Mouse (Mus musculus) liver, adult 2 months (tissue): ENCODE measurements around the gene Nhlrc4. TPM values are rescaled to one million over a fixed set of nuclear protein-coding genes. Genes with fewer than 3 reads are reported as not detected.

ENCODE experiments used
- DNase-seq: peaks from one replicate; pipeline ENCODE4 v3.0.0-alpha.2; 2011; ENCODE audit warnings: low read depth, low spot score; ENCODE audit errors: extremely low read depth
- H3K27ac ChIP-seq: fragments of 200-500 bp; replicated peaks from 2 replicates; pipeline ENCODE4 v1.5.1; 2012; ENCODE audit warnings: low read depth, mild to moderate bottlenecking, control low read depth, inconsistent platforms, low read length; ENCODE audit not compliant: insufficient read depth
- H3K27me3 ChIP-seq: fragments of 200-500 bp; 2 replicates; pipeline ENCODE4 v1.6.1; 2012; ENCODE audit warnings: mild to moderate bottlenecking, moderate library complexity, low read length, inconsistent platforms; ENCODE audit not compliant: control insufficient read depth, insufficient read depth
- H3K36me3 ChIP-seq: fragments of 200-500 bp; 2 replicates; pipeline ENCODE4 v1.6.1; 2012; ENCODE audit warnings: low read length, inconsistent platforms; ENCODE audit not compliant: control insufficient read depth, insufficient read depth
- H3K4me1 ChIP-seq: fragments of 200-500 bp; 2 replicates; pipeline ENCODE4 v1.6.1; 2011; ENCODE audit warnings: low read length; ENCODE audit not compliant: control insufficient read depth, insufficient read depth
- H3K4me3 ChIP-seq: fragments of 200-500 bp; 2 replicates; pipeline ENCODE4 v1.5.1; 2011; ENCODE audit warnings: low read depth, mild to moderate bottlenecking, control low read depth, low read length, moderate library complexity; ENCODE audit not compliant: insufficient read depth
- H3K79me2 ChIP-seq: fragments of 200-500 bp; 2 replicates; pipeline ENCODE4 v1.6.1; 2012; ENCODE audit warnings: inconsistent platforms, mild to moderate bottlenecking, low read length, moderate library complexity; ENCODE audit not compliant: control insufficient read depth, insufficient read depth
- H3K9ac ChIP-seq: fragments of 200-500 bp; 2 replicates; pipeline ENCODE4 v1.6.1; 2012; ENCODE audit warnings: low read depth, mild to moderate bottlenecking, control low read depth, inconsistent platforms, low read length
- CTCF ChIP-seq: fragments of 200-500 bp; IDR thresholded peaks from 2 replicates; pipeline ENCODE4 v1.5.1; 2011; ENCODE audit warnings: low read depth, low read length, control low read depth
- POLR2A ChIP-seq: fragments of 200-500 bp; IDR thresholded peaks from 2 replicates; pipeline ENCODE4 v1.6.1; 2011; ENCODE audit warnings: low read length, control low read depth; ENCODE audit not compliant: insufficient read depth; ENCODE audit errors: extremely low read depth
- WGBS: fragments of 180-500 bp; shearing (Covaris S2); methylation state at CpG from one replicate; pipeline ENCODE4 v1.1.7; 2018; 5-methylcytosine and 5-hydroxymethylcytosine counted together
- polyA plus RNA-seq: library from polyadenylated mRNA; depleted of rRNA; stranded (reverse); fragments of >200 nt; gene quantifications from 2 replicates; pipeline ENCODE4 v1.2.3, GENCODE M21; 2012; rRNA removed
- total RNA-seq: library from RNA; depleted of rRNA; stranded (reverse); fragments of >200 nt; gene quantifications from 2 replicates; pipeline ENCODE4 v1.2.3, GENCODE M21; 2014; rRNA removed

Nhlrc4 gene
- total and polyA plus RNA-seq, 2 experiments = 0.04 to 1.2 TPM

DNA sequence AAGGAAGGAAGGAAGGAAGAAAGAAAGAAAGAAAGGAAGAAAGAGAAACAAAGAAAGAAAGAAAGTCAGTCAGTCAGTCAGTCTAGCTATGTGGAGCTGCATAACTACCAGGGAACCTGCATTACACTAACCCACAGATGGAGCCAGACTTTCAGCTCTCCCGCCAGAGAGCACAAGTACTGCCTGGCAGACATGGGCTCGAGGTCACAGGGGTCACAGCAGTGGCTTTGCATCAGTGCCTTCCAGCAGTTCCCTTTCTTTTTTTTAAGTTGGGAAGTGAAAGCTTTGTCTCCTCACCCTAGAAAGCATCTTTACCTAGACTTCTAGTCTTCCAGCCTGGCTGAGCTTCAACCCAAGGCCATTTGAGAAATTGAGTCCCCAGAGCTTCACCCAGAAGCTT is 49.3 kb downstream of the Nhlrc4 start:
- DNase-seq = peak; percentile 58
- Histone ChIP-seq H3K4me3 (no peak overlapping the region), H3K27me3 (no peaks in the 10 kb centered on the region), H3K4me1 (no peaks in the 10 kb centered on the region; the same call in 1 of the 2 replicates), H3K36me3 (peaks cover under 1% of the 10 kb centered on the region; the same call in 1 of the 2 replicates), H3K79me2 (peaks cover 12% of the 10 kb centered on the region; the same call in 1 of the 2 replicates), H3K27ac (no peak overlapping the region), H3K9ac (no peak overlapping the region)
- TF ChIP-seq CTCF (0 out of 2 replicates have a peak, but pooled peaks have one; percentile 15), POLR2A (no peak)
- 12% methylated on average over 2 of the region's 2 CpGs for WGBS

DNA sequence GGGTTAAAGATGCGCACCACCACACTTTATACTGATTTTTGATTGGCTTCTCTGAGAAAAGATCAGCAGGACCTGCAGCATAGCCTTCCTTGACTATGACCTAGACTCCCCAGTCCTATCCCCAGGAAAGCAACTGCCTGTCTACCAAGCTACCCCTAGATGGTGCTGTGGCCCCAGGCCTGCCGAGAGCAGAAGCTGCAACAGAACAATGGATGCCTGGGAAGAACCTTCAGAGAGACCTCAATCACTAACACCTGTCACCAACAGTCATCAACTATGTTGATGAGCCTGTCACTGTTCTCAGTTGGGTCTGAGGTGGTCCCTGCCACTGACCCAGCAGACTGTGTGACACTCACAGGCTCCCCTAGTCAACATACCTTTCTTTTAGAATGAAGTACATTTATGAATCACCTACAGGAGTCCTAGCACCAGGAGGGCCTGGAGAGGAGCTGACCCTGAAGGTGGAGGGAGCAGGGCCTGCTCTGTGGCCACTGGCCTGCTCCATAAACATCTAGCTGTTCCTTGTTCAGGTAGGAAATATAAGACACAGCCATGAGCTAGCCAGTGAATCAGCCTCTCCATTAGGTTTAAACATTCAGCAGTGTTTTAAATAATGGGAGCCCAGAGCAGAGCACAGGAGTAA is 50.7 kb downstream of the Nhlrc4 start:
- Histone ChIP-seq H3K27ac (no peak overlapping the region), H3K4me1 (no peaks in the 10 kb centered on the region; the same call in 1 of the 2 replicates), H3K9ac (no peak overlapping the region), H3K4me3 (no peak overlapping the region), H3K79me2 (peaks cover 10% of the 10 kb centered on the region; the same call in 1 of the 2 replicates), H3K36me3 (peaks cover 6% of the 10 kb centered on the region; the same call in 1 of the 2 replicates), H3K27me3 (no peaks in the 10 kb centered on the region)
- TF ChIP-seq POLR2A (no peak), CTCF (peak; percentile 99)
- DNase-seq = peak; percentile 55
- 42% methylated on average over 2 of the region's 2 CpGs for WGBS

Other genes starting within 250 kb of the Nhlrc4 start
Only the 30 nearest of the 32 such genes appear.
- 1.0 and 2.1 TPM in 2 replicates for gene Rpusd1, start 217.3 kb downstream of the Nhlrc4 start, total RNA-seq
- 7.3 and 9.0 TPM in 2 replicates for gene Rpusd1, start 217.3 kb downstream of the Nhlrc4 start, polyA plus RNA-seq
- not detected in 2 replicates for gene Mslnl, start 208.9 kb downstream of the Nhlrc4 start, total RNA-seq
- not detected in 2 replicates for gene Mslnl, start 208.9 kb downstream of the Nhlrc4 start, polyA plus RNA-seq
- 0.34 and 0.74 TPM in 2 replicates for gene Msln, start 190.6 kb downstream of the Nhlrc4 start, total RNA-seq
- gene Msln, start 190.6 kb downstream of the Nhlrc4 start, polyA plus RNA-seq = 1.1 and 2.0 TPM in 2 replicates
- gene Narfl, start 171.2 kb downstream of the Nhlrc4 start, total RNA-seq = 14.9 and 20.6 TPM in 2 replicates
- gene Narfl, start 171.2 kb downstream of the Nhlrc4 start, polyA plus RNA-seq = 19.4 and 22.5 TPM in 2 replicates
- 6.0 and 6.7 TPM in 2 replicates for gene Haghl, start 159.3 kb downstream of the Nhlrc4 start, total RNA-seq
- 11.2 and 14.1 TPM in 2 replicates for gene Haghl, start 159.3 kb downstream of the Nhlrc4 start, polyA plus RNA-seq
- not detected in 2 replicates for gene Ccdc78, start 158.4 kb downstream of the Nhlrc4 start, total RNA-seq
- gene Ccdc78, start 158.4 kb downstream of the Nhlrc4 start, polyA plus RNA-seq = 0.06 TPM in 1 of 2 replicates, not detected in the other
- gene Fam173a, start 152.1 kb downstream of the Nhlrc4 start, total RNA-seq = 55.0 and 69.3 TPM in 2 replicates
- 89.3 and 106 TPM in 2 replicates for gene Fam173a, start 152.1 kb downstream of the Nhlrc4 start, polyA plus RNA-seq
- gene AC134908.4, start 149.3 kb downstream of the Nhlrc4 start, total RNA-seq = 0.28 and 0.54 TPM in 2 replicates
- 0.35 and 0.37 TPM in 2 replicates for gene AC134908.4, start 149.3 kb downstream of the Nhlrc4 start, polyA plus RNA-seq
- 11.7 and 22.2 TPM in 2 replicates for gene Metrn, start 147.8 kb downstream of the Nhlrc4 start, total RNA-seq
- 21.6 and 37.1 TPM in 2 replicates for gene Metrn, start 147.8 kb downstream of the Nhlrc4 start, polyA plus RNA-seq
- 0.07 TPM in 1 of 2 replicates, not detected in the other for gene Fbxl16, start 135.9 kb downstream of the Nhlrc4 start, total RNA-seq
- gene Fbxl16, start 135.9 kb downstream of the Nhlrc4 start, polyA plus RNA-seq = 0.12 and 0.33 TPM in 2 replicates
- gene Wdr24, start 121.3 kb downstream of the Nhlrc4 start, total RNA-seq = 13.3 and 15.6 TPM in 2 replicates
- 23.9 and 24.8 TPM in 2 replicates for gene Wdr24, start 121.3 kb downstream of the Nhlrc4 start, polyA plus RNA-seq
- gene Jmjd8, start 116.1 kb downstream of the Nhlrc4 start, total RNA-seq = 25.6 and 30.5 TPM in 2 replicates
- gene Jmjd8, start 116.1 kb downstream of the Nhlrc4 start, polyA plus RNA-seq = 75.0 and 78.4 TPM in 2 replicates
- gene Stub1, start 111.6 kb downstream of the Nhlrc4 start, total RNA-seq = 50.4 and 55.3 TPM in 2 replicates
- gene Stub1, start 111.6 kb downstream of the Nhlrc4 start, polyA plus RNA-seq = 81.3 and 94.4 TPM in 2 replicates
- gene Rhbdl1, start 107.7 kb downstream of the Nhlrc4 start, total RNA-seq = 0.40 and 0.74 TPM in 2 replicates
- 3.8 and 5.5 TPM in 2 replicates for gene Rhbdl1, start 107.7 kb downstream of the Nhlrc4 start, polyA plus RNA-seq
- gene Gm20683, start 103.2 kb downstream of the Nhlrc4 start, total RNA-seq = 2.7 and 4.8 TPM in 2 replicates
- gene Gm20683, start 103.2 kb downstream of the Nhlrc4 start, polyA plus RNA-seq = 19.1 and 26.9 TPM in 2 replicates
- gene Rhot2, start 100.1 kb downstream of the Nhlrc4 start, total RNA-seq = 18.0 and 20.9 TPM in 2 replicates
- gene Rhot2, start 100.1 kb downstream of the Nhlrc4 start, polyA plus RNA-seq = 63.0 and 71.1 TPM in 2 replicates
- gene Wdr90, start 83.5 kb downstream of the Nhlrc4 start, total RNA-seq = 2.7 and 3.3 TPM in 2 replicates
- 9.0 and 14.1 TPM in 2 replicates for gene Wdr90, start 83.5 kb downstream of the Nhlrc4 start, polyA plus RNA-seq
- gene Mcrip2, start 76.2 kb downstream of the Nhlrc4 start, total RNA-seq = 26.1 and 36.0 TPM in 2 replicates
- 139 and 141 TPM in 2 replicates for gene Mcrip2, start 76.2 kb downstream of the Nhlrc4 start, polyA plus RNA-seq
- 129 and 131 TPM in 2 replicates for gene Mettl26, start 69.9 kb downstream of the Nhlrc4 start, total RNA-seq
- 415 and 439 TPM in 2 replicates for gene Mettl26, start 69.9 kb downstream of the Nhlrc4 start, polyA plus RNA-seq
- gene Wfikkn1, start 64.1 kb downstream of the Nhlrc4 start, total RNA-seq = 0.07 and 0.09 TPM in 2 replicates
- 0.24 and 0.92 TPM in 2 replicates for gene Wfikkn1, start 64.1 kb downstream of the Nhlrc4 start, polyA plus RNA-seq
- gene Rab40c, start 25.2 kb downstream of the Nhlrc4 start, total RNA-seq = 6.1 and 7.2 TPM in 2 replicates
- 22.8 and 24.1 TPM in 2 replicates for gene Rab40c, start 25.2 kb downstream of the Nhlrc4 start, polyA plus RNA-seq
- gene Pigq, start within 50 bp of the Nhlrc4 start, total RNA-seq = 11.5 and 16.0 TPM in 2 replicates
- 51.6 and 52.5 TPM in 2 replicates for gene Pigq, start within 50 bp of the Nhlrc4 start, polyA plus RNA-seq
- not detected in 2 replicates for gene A930017K11Rik, start 7.6 kb upstream of the Nhlrc4 start, total RNA-seq
- gene A930017K11Rik, start 7.6 kb upstream of the Nhlrc4 start, polyA plus RNA-seq = not detected in 2 replicates
- 1.8 and 3.0 TPM in 2 replicates for gene Capn15, start 40.8 kb upstream of the Nhlrc4 start, total RNA-seq
- 16.8 and 23.3 TPM in 2 replicates for gene Capn15, start 40.8 kb upstream of the Nhlrc4 start, polyA plus RNA-seq
- gene Rab11fip3, start 124.6 kb upstream of the Nhlrc4 start, total RNA-seq = 4.6 and 7.7 TPM in 2 replicates
- gene Rab11fip3, start 124.6 kb upstream of the Nhlrc4 start, polyA plus RNA-seq = 11.1 and 13.2 TPM in 2 replicates
- gene Decr2, start 145.4 kb upstream of the Nhlrc4 start, total RNA-seq = 179 and 237 TPM in 2 replicates
- gene Decr2, start 145.4 kb upstream of the Nhlrc4 start, polyA plus RNA-seq = 147 and 154 TPM in 2 replicates
- 6.2 and 7.0 TPM in 2 replicates for gene Nme4, start 150.6 kb upstream of the Nhlrc4 start, total RNA-seq
- gene Nme4, start 150.6 kb upstream of the Nhlrc4 start, polyA plus RNA-seq = 8.7 TPM in 2 replicates
- gene Tmem8, start 168.3 kb upstream of the Nhlrc4 start, total RNA-seq = 8.8 and 10.0 TPM in 2 replicates
- gene Tmem8, start 168.3 kb upstream of the Nhlrc4 start, polyA plus RNA-seq = 46.2 and 52.5 TPM in 2 replicates
- gene Mrpl28, start 178.5 kb upstream of the Nhlrc4 start, total RNA-seq = 64.5 and 67.9 TPM in 2 replicates
- gene Mrpl28, start 178.5 kb upstream of the Nhlrc4 start, polyA plus RNA-seq = 80.6 and 87.6 TPM in 2 replicates
- 8.4 and 9.3 TPM in 2 replicates for gene Axin1, start 193.7 kb upstream of the Nhlrc4 start, total RNA-seq
- gene Axin1, start 193.7 kb upstream of the Nhlrc4 start, polyA plus RNA-seq = 7.4 and 8.9 TPM in 2 replicates